Mouse (Mus musculus) spleen, adult 2 months (tissue): ENCODE measurements at regions not wholly inside any gene's neighbourhood (a gene's known extent, or its start where the extent isn't known, plus 50 kb on each side); places are given as distances from the start of the nearest gene placed in this dataset.

Experiments
- DNase-seq, 2 experiments: peaks; one replicate each; pipeline versions ENCODE4 v3.0.0 to v3.0.0-alpha.2; 2012 to 2021; ENCODE audit warnings: low spot score in 2 of 2, low read depth in 1 of 2
- H3K27ac ChIP-seq: fragments of 200-500 bp; 2 replicates; pipeline ENCODE4 v1.5.1; 2012; ENCODE audit warnings: low read length, inconsistent platforms; ENCODE audit not compliant: insufficient read depth
- H3K27me3 ChIP-seq: fragments of 200-500 bp; 2 replicates; pipeline ENCODE4 v1.6.1; 2012; ENCODE audit warnings: mild to moderate bottlenecking, moderate library complexity, low read length, inconsistent platforms; ENCODE audit not compliant: control insufficient read depth, insufficient read depth
- H3K36me3 ChIP-seq: fragments of 200-500 bp; 2 replicates; pipeline ENCODE4 v1.6.1; 2012; ENCODE audit warnings: mild to moderate bottlenecking, low read length, inconsistent platforms; ENCODE audit not compliant: control insufficient read depth, insufficient read depth
- H3K4me1 ChIP-seq: fragments of 200-500 bp; 2 replicates; pipeline ENCODE4 v1.6.1; 2011; ENCODE audit warnings: inconsistent platforms; ENCODE audit not compliant: control insufficient read depth, insufficient read depth, insufficient read length
- H3K4me3 ChIP-seq: fragments of 200-500 bp; 2 replicates; pipeline ENCODE4 v1.5.1; 2011; ENCODE audit warnings: mild to moderate bottlenecking, inconsistent platforms; ENCODE audit not compliant: insufficient read depth, insufficient read length; ENCODE audit errors: extremely low read depth
- CTCF ChIP-seq: fragments of 200-500 bp; IDR thresholded peaks from 2 replicates; pipeline ENCODE4 v1.5.1; 2011; ENCODE audit warnings: mild to moderate bottlenecking, inconsistent platforms; ENCODE audit not compliant: insufficient read depth, insufficient read length, insufficient replicate concordance; ENCODE audit errors: extremely low read depth
- POLR2A ChIP-seq: fragments of 200-500 bp; IDR thresholded peaks from 2 replicates; pipeline ENCODE4 v1.6.1; 2011; ENCODE audit warnings: low read depth, low read length, inconsistent platforms
- WGBS: fragments of 180-500 bp; shearing (Covaris S2); methylation state at CpG from one replicate; pipeline ENCODE4 v1.1.7; 2018; 5-methylcytosine and 5-hydroxymethylcytosine counted together

- no peak overlapping the region for H3K4me3 ChIP-seq
- H3K27me3 ChIP-seq, result no peaks in the 10 kb centered on the region
- no peaks in the 10 kb centered on the region; the same call in 1 of the 2 replicates for H3K4me1 ChIP-seq
- peak overlapping the region; percentile 53 for H3K27ac ChIP-seq
- no peaks in the 10 kb centered on the region for H3K36me3 ChIP-seq
- DNase-seq, result peak in 1 of 2 experiments; percentile 66
- 29% methylated on average over 5 of the region's 5 CpGs for WGBS
- TF ChIP-seq CTCF (no peak), POLR2A (no peak)
These were observed 392.0 kb downstream of the Sox9 start for GRCm38 (mm10) chr11:113174011-113174507.

- TF ChIP-seq POLR2A (no peak), CTCF (peak; percentile 60; the same call in 1 of the 2 replicates)
- DNase-seq, result peak in 1 of 2 experiments; percentile 20
- WGBS, result 40% methylated on average over 6 of the region's 6 CpGs
- Histone ChIP-seq H3K36me3 (no peaks in the 10 kb centered on the region), H3K4me1 (no peaks in the 10 kb centered on the region; the same call in 1 of the 2 replicates), H3K4me3 (no peak overlapping the region), H3K27ac (no peak overlapping the region), H3K27me3 (no peaks in the 10 kb centered on the region)
These were observed 393.3 kb downstream of the Sox9 start for GRCm38 (mm10) chr11:113175323-113175722.

- WGBS, result 14% methylated on average over 7 of the region's 7 CpGs
- Histone ChIP-seq H3K36me3 (no peaks in the 10 kb centered on the region), H3K27ac (no peak overlapping the region), H3K27me3 (no peaks in the 10 kb centered on the region), H3K4me3 (no peak overlapping the region), H3K4me1 (no peaks in the 10 kb centered on the region; the same call in 1 of the 2 replicates)
- DNase-seq, result peak; percentile 15 to 44
- TF ChIP-seq POLR2A (no peak), CTCF (peak; percentile 42; the same call in 1 of the 2 replicates)
These were observed 394.2 kb downstream of the Sox9 start for GRCm38 (mm10) chr11:113176183-113176582.

- H3K4me1 ChIP-seq, result no peaks in the 10 kb centered on the region; the same call in 1 of the 2 replicates
- TF ChIP-seq POLR2A (no peak), CTCF (no peak)
- DNase-seq, result no peak
- 83% methylated on average over 7 of the region's 7 CpGs for WGBS
- no peaks in the 10 kb centered on the region for H3K36me3 ChIP-seq
- no peak overlapping the region for H3K27ac ChIP-seq
- no peaks in the 10 kb centered on the region for H3K27me3 ChIP-seq
- H3K4me3 ChIP-seq, result no peak overlapping the region
These were observed 396.4 kb downstream of the Sox9 start for GRCm38 (mm10) chr11:113178375-113178774.

- WGBS, result 83% methylated on average over 14 of the region's 14 CpGs
- no peaks in the 10 kb centered on the region for H3K27me3 ChIP-seq
- TF ChIP-seq POLR2A (no peak), CTCF (no peak)
- no peaks in the 10 kb centered on the region for H3K36me3 ChIP-seq
- H3K27ac ChIP-seq, result no peak overlapping the region
- no peak for DNase-seq
- no peak overlapping the region for H3K4me3 ChIP-seq
- H3K4me1 ChIP-seq, result no peaks in the 10 kb centered on the region
These were observed 398.0 kb downstream of the Sox9 start for GRCm38 (mm10) chr11:113180008-113180407.

- Histone ChIP-seq H3K4me3 (no peak overlapping the region), H3K4me1 (peaks cover 3% of the 10 kb centered on the region; the same call in 1 of the 2 replicates), H3K36me3 (no peaks in the 10 kb centered on the region), H3K27ac (no peak overlapping the region), H3K27me3 (no peaks in the 10 kb centered on the region)
- TF ChIP-seq POLR2A (no peak), CTCF (no peak)
- no peak for DNase-seq
- WGBS, result 68% methylated on average over 13 of the region's 13 CpGs
These were observed 400.2 kb downstream of the Sox9 start for GRCm38 (mm10) chr11:113182083-113182861.

GRCm38 (mm10) chr11:113183556-113183955 lies 401.5 kb downstream of the Sox9 start:
- Histone ChIP-seq H3K4me1 (peaks cover 3% of the 10 kb centered on the region; the same call in 1 of the 2 replicates), H3K27ac (no peak overlapping the region), H3K27me3 (no peaks in the 10 kb centered on the region), H3K4me3 (no peak overlapping the region), H3K36me3 (no peaks in the 10 kb centered on the region)
- TF ChIP-seq POLR2A, result no peak
- TF ChIP-seq CTCF, result no peak
- 88% methylated on average over 5 of the region's 5 CpGs for WGBS
- DNase-seq, result no peak
